Mouse (Mus musculus) right cerebral cortex, postnatal 4 days (tissue): ENCODE measurements around the gene Rcc1.
"Not testable (repeated sequence)": the region's sequence is repeated elsewhere in the genome, so short reads cannot be mapped to it uniquely, and the experiment has no call there.

Experiments
- DNase-seq: peaks from one replicate; pipeline ENCODE4 v3.0.0-alpha.2; 2022

Rcc1 gene

DNA sequence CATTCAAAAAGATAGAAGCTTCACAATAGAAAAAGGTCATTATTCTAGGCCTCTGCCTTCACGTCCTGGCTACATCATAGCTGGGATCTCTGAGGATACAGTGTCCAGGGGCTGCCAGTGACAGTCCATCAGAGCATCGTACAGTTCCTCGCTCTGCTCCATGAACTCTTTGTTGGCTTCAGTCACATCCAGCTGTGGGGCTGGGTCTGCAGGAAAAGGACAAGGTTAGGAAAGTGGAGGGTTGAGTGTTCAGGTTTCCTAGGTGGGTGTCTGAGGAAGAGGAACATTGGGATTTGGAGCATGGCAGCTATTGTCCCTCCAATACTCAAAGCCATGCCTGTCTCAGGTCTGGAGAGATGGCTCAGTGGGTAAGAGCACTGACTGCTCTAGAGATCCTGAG lies 41.6 kb downstream of the Rcc1 start:
- no peak for DNase-seq

- no peak for DNase-seq
Observed at GRCm38 (mm10) chr4:132311209-132311608, 42.2 kb downstream of the Rcc1 start.

- no peak for DNase-seq
Observed at GRCm38 (mm10) chr4:132309849-132310472, 43.4 kb downstream of the Rcc1 start.

DNA sequence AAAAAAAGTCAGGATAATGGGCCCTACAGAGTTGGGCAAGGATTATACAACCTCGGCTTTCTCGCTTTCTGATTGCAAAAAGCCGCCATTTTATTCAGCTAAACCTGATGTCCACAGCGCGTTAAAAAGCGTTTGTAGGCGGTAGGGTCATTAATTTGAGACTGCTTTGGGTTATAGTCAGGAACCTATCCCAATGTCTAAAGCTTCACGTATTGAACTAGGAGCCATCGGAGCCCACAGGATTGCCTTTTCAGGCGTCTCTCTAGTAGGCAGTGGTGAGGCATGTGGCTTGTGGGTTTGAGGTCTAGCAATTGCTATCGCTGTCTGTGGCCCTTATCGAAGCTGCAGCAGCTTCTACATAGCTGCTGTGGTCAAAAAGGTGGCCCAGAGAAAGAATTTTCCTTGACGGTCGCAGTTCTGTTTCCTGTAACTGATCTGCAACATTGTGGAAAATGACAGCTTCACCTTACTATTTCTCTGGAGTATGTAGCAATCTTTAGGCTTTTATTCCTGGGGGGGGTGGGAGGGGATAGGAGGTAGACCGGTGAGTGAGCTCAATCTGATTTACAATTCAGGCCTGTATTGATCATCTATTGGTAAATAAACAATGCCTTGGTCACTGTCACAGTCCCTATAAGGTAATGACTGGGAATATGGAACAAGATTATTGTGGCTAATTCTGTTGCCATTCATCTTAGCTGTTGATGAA lies 44.1 kb downstream of the Rcc1 start:
- DNase-seq: no peak

DNA sequence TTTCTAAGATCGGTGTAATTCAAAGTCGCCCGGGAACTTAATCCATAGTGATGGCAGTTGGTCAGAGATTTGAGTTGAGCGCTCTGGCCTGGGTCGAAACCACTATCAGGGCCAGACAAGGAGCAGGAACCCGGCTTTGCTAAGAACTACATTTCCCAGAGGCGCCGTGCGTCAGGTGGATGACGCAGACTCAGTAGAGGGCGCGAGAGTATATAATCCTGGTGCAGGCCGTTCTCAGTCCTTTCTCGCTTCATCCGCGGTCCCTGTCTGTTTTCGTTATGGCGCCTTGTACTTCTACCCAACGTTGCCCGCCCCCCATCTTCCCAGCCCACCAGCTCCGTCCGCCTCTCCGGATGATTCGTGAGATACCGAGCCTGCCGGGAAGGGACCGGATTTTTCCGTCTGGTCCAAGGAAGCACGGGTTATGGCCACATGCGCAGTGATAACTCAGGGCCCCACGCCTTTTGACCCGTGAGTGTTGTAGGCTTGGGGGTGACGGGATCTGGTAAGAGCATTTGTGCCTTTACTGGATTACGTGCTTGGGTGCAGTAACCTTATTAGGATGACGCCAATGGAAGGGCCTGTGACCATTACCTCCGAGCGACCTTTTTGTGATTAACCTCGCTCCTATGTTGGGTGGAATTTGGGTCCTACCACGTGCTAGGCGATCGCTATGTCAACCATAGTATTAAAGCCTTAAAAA lies 44.8 kb downstream of the Rcc1 start:
- peak; percentile 84 for DNase-seq

DNA sequence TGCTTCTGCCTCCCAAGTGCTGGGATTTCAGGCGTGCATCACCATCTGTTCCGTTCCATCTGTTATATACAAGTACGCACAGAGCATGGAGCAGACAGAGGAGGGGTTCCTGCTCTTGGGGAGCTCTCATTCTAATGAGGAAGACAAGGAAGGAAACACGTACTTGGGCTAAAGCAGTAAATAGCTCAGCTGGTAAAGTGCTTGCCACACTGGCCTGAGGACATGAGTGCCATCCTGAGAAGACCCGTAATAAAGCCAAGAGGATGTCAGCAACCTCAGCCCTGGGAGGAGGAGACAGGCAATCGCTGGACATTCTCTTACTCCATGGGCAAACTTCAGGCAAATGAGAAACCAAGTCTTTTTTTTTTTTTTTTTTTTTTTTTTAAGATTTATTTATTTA lies 47.4 kb downstream of the Rcc1 start:
- DNase-seq: no peak

GRCm38 (mm10) chr4:132305276-132305675 lies 48.1 kb downstream of the Rcc1 start:
- DNase-seq: no peak

GRCm38 (mm10) chr4:132303484-132303883 lies 49.9 kb downstream of the Rcc1 start:
- DNase-seq: not testable (repeated sequence)

DNA sequence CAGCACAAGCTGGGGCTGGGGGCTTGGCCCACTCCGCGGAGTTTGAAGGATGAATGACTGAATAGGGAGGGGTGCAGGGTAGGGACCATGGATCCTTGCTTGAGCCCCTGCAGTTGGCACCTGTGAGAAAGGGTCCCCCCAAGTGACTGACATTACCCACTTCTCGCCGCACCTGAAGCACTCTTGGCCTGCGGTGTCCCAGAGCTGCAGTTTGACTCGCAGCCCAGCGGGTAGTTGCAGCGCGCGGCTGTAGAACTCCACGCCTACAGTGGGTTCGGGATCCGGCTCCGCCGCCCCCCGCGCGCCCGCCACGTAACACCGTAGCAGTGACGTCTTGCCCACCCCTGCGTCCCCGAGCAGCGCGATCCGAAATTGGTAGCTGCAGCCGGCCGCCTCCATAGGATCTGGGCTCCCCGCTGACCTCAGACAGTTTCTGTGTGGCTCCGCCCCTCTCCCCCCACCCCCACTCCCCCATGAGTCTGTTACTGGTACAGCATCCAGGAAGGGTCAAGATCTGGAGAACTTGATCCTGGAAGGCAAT lies 50.4 kb downstream of the Rcc1 start, which contains the start of gene Rab42:
TSS of gene Rab42 (minus strand) at position 447 of the 541 bp plus-strand sequence.
- peak; percentile 59 for DNase-seq

DNA sequence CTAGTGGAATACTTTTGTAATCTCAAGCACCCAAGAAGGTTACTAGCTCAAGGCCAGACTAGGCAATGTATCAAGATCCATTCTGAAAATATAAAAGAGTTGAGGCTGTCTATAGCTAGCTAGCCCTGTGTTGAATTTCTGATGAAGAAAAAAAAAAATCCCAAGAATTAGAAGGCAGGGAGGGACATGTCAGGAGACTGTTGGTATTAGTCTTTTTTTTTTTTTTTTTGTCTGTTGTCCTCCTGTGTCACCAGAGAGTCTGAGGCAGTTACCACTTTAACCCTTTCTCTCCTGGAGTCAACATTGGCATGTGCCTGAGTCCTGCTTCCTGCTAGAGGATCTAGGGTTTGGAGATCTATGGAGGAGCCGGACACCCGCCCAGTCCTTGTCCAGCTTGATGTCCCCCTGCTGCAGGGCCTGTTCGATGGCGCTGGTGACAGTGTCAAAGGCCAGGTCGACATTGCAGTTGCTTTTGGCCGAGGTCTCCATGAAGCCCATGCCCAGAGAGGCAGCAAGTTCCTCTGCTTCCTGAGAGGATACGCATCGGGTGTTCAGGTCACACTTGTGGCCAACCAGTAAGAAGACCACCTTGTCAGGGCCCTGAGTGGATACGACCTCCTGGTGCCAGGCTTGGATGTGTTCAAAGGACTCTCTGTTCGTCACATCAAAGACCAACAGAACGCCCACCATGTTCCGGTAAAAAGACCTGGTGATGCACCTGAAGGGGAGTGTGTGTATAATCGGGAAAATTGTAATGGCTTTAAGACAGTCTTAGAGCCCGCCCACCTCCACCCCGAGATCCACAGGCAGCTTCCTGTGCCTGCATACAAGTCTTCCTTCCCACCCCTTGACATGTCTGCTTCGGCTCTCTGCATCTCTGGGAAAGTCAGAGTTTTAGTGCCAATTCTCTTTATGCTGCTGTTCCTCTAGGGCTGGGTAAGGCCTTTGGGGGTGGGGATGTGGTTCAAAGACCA lies 51.2 kb downstream of the Rcc1 start:
- DNase-seq: no peak

DNA sequence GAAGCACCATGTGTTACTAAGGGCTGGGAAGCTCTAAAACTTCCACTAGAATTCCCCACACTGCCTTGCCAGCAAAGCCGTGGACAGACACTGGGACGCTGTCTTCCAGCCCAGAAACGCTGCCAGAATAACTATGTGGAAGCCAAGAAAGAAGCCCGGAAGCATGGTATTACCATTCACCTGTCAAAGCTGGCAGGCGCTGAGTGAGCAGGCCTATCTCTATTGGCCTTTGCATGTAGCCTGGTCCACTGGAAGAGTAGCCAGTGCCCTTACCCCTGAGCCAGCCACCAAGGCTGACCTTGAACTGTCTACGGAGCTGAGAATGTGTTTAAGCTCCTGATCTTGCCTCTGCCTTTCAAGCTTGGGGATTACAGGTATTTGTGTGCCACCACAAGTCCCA lies 51.9 kb downstream of the Rcc1 start:
- DNase-seq: no peak

- no peak for DNase-seq
Observed at GRCm38 (mm10) chr4:132299849-132300248, 53.6 kb downstream of the Rcc1 start.

DNA sequence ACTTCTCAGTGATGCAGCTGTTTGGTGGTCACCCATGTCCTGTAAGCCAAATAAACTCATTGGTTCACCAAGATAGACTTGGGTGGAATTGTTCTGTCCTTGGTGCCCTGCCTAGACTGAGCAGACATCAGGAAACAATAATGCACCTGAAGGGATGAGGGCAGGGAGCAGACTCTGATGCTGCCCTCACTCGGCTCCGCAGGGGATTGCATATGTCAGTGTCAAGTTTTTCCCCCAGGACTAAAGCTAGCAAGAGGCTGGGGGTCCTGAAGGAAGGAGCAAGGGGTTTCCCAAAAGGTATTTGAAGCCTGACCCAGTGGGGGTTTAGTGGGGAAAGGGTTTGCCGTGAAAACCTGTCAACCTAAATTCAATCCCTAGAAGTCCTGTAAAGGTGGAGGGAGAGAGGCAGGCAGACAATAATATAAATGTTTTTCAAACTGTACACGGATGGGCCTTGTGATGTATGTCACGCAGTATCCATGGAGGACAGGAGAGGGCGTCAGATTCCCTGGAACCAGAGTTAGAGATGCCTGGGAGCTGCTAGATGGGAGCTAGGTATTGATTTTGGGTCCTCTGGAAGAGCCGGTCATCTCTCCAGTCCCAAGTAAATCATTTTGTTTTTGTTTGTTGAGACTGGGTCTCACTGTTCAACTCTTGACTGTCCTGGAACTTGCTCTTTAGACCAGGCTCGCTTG lies 57.6 kb downstream of the Rcc1 start:
- DNase-seq: no peak

GRCm38 (mm10) chr4:132293682-132294240 lies 59.6 kb downstream of the Rcc1 start:
- no peak for DNase-seq

DNA sequence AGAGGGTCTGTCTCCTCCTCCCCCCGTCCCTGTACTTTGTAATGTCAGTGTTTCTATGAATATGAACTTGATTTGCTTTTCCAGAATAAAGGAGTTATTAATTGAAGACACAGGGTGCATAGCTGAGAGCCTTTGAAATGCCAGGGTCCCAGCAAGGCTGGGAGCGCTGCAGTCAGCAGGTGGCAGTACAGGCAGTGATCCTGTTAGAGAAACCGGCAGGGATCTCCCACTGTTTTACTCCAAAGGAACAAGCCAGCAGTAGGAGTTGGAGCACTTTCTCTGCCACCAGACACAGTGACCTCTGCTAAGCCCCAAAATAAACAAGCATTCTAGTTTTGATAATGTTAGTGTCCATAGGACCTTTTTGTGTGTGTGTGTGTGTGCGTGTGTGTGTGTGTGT lies 60.4 kb downstream of the Rcc1 start:
- DNase-seq: peak; percentile 59

GRCm38 (mm10) chr4:132291624-132292335 lies 61.6 kb downstream of the Rcc1 start:
- DNase-seq: no peak

GRCm38 (mm10) chr4:132291056-132291455 lies 62.3 kb downstream of the Rcc1 start:
- no peak for DNase-seq

GRCm38 (mm10) chr4:132288840-132289239 lies 64.6 kb downstream of the Rcc1 start:
- not testable (repeated sequence) for DNase-seq
